In genomic region chr2:157807621-157808367, GRCm38 (mm10) we compare ENCODE assay signal across 10 mouse cellular contexts.
DNase-seq lines count a peak whose midpoint lies in the region; ATAC-seq and TF ChIP-seq lines count a peak whose summit lies in the region.
"Had no signal": no experiment of that assay in that cellular context is flagged by ENCODE, and none has a peak within 500 bp of the region (broad histone marks: within the 10 kb centered on the region; RNA-seq: fewer than 3 reads in every experiment).

No protein-coding gene starts in this region.

- H3K4me3 ChIP-seq in kidney, embryonic 15.5 days (replicated peaks): no peak overlapping the region
- no peak overlapping the region for H3K4me3 ChIP-seq in midbrain, embryonic 12.5 days
- no peak overlapping the region for H3K4me3 ChIP-seq in lung, postnatal 0 days (ENCODE audit: low read depth, low read length)
- H3K4me3 ChIP-seq: limb, embryonic 15.5 days had no signal

- no peak overlapping the region for H3K4me2 ChIP-seq in kidney, embryonic 15.5 days
- no peak overlapping the region for H3K4me2 ChIP-seq in midbrain, embryonic 12.5 days (replicated peaks)
- H3K4me2 ChIP-seq in lung, postnatal 0 days (replicated peaks; ENCODE audit: low read depth, low read length): no peak overlapping the region
- H3K4me2 ChIP-seq: limb, embryonic 15.5 days had no signal

- ATAC-seq in kidney, embryonic 15.5 days (replicated peaks; ENCODE audit: low FRiP score): peak; percentile 79
- no peak for ATAC-seq in midbrain, embryonic 12.5 days (ENCODE audit: low FRiP score, low read depth)
- no peak for ATAC-seq in lung, postnatal 0 days

- TF ChIP-seq CTCF in lung, postnatal 0 days (IDR thresholded peaks at IDR 0.05): no peak

- peaks cover 29% of the 10 kb centered on the region for H3K36me3 ChIP-seq in kidney, embryonic 15.5 days
- peaks cover 24% of the 10 kb centered on the region for H3K36me3 ChIP-seq in midbrain, embryonic 12.5 days
- no peaks in the 10 kb centered on the region for H3K36me3 ChIP-seq in lung, postnatal 0 days (ENCODE audit: insufficient read depth, low read length)

- H3K4me1 ChIP-seq in kidney, embryonic 15.5 days: peaks cover 31% of the 10 kb centered on the region
- peaks cover 36% of the 10 kb centered on the region for H3K4me1 ChIP-seq in midbrain, embryonic 12.5 days
- no peaks in the 10 kb centered on the region for H3K4me1 ChIP-seq in lung, postnatal 0 days (ENCODE audit: insufficient read depth, low read depth, low read length)

- no peak overlapping the region for H3K9ac ChIP-seq in kidney, embryonic 15.5 days
- 0 out of 2 replicates have a peak overlapping the region, but pooled peaks have one; percentile 11 for H3K9ac ChIP-seq in midbrain, embryonic 12.5 days (replicated peaks)
- no peak overlapping the region for H3K9ac ChIP-seq in lung, postnatal 0 days (replicated peaks; ENCODE audit: low read depth)
- H3K9ac ChIP-seq: limb, embryonic 15.5 days had no signal

- no peaks in the 10 kb centered on the region for H3K9me3 ChIP-seq in kidney, embryonic 15.5 days (replicated peaks)
- H3K9me3 ChIP-seq in midbrain, embryonic 12.5 days: no peaks in the 10 kb centered on the region
- H3K9me3 ChIP-seq in lung, postnatal 0 days (ENCODE audit: low read length): no peaks in the 10 kb centered on the region
- H3K9me3 ChIP-seq: limb, embryonic 15.5 days had no signal

- peak; percentile 15 for DNase-seq in adrenal gland, postnatal 10 days
- no peak for DNase-seq in adrenal gland, postnatal 4 days (ENCODE audit: low spot score in 2 of 2)
- no peak for DNase-seq in kidney, adult 9 months
- DNase-seq in adrenal gland, postnatal 14 days: peak; percentile 36
- no peak for DNase-seq in lung, postnatal 0 days (ENCODE audit: low spot score)
- DNase-seq in embryo, embryonic 11 days: no peak

- H3K27ac ChIP-seq in kidney, embryonic 15.5 days: peak overlapping the region; percentile 49; the same call in 1 of the 2 replicates
- peak overlapping the region; percentile 39 for H3K27ac ChIP-seq in midbrain, embryonic 12.5 days (replicated peaks)
- no peak overlapping the region for H3K27ac ChIP-seq in lung, postnatal 0 days (ENCODE audit: low read length)
- H3K27ac ChIP-seq: limb, embryonic 15.5 days; stomach, postnatal 0 days had no signal

- TF ChIP-seq EP300 in lung, postnatal 0 days (IDR thresholded peaks at IDR 0.05): no peak

- H3K27me3 ChIP-seq in kidney, embryonic 15.5 days: no peaks in the 10 kb centered on the region
- H3K27me3 ChIP-seq in midbrain, embryonic 12.5 days: 0 out of 2 replicates have a peak, but pooled peaks cover 4% of the 10 kb centered on the region
- H3K27me3 ChIP-seq in lung, postnatal 0 days (replicated peaks; ENCODE audit: insufficient read depth, low read length): no peaks in the 10 kb centered on the region
- H3K27me3 ChIP-seq: limb, embryonic 15.5 days had no signal

- 53% methylated on average over 7 of the region's 7 CpGs for WGBS in kidney, embryonic 15.5 days
- 46% methylated on average over 7 of the region's 7 CpGs for WGBS in midbrain, embryonic 12.5 days
- 73% methylated on average over 7 of the region's 7 CpGs for WGBS in lung, postnatal 0 days

Comparison
In these comparisons a context has a peak if more than half of its experiments do, and no peak if none do; other contexts are left out.
1. DNase-seq: peak in adrenal gland, postnatal 10 days (single experiment) and adrenal gland, postnatal 14 days (single experiment); none in adrenal gland, postnatal 4 days (0 of 2), kidney, adult 9 months (single experiment), lung, postnatal 0 days (single experiment) and embryo, embryonic 11 days (single experiment).